Mouse (Mus musculus) small intestine, adult 2 months (tissue): ENCODE measurements around the gene Zfp385a. TPM values are rescaled to one million over a fixed set of nuclear protein-coding genes. Genes with fewer than 3 reads are reported as not detected.

ENCODE experiments used
- H3K27ac ChIP-seq: fragments of 200-500 bp; 2 replicates; pipeline ENCODE4 v1.5.1; 2012; ENCODE audit warnings: low read depth, low read length, control low read depth, inconsistent platforms; ENCODE audit not compliant: insufficient read depth
- H3K27me3 ChIP-seq: fragments of 200-500 bp; 2 replicates; pipeline ENCODE4 v1.6.1; 2012; ENCODE audit warnings: mild to moderate bottlenecking, moderate library complexity, low read length, inconsistent platforms; ENCODE audit not compliant: control insufficient read depth, insufficient read depth
- H3K36me3 ChIP-seq: fragments of 200-500 bp; 2 replicates; pipeline ENCODE4 v1.6.1; 2012; ENCODE audit warnings: mild to moderate bottlenecking, low read length, control low read depth, inconsistent platforms; ENCODE audit not compliant: control insufficient read depth, insufficient read depth
- H3K4me1 ChIP-seq: fragments of 200-500 bp; 2 replicates; pipeline ENCODE4 v1.6.1; 2012; ENCODE audit warnings: low read length, inconsistent platforms, mixed read lengths; ENCODE audit not compliant: control insufficient read depth, insufficient read depth, insufficient read length
- H3K4me3 ChIP-seq: fragments of 200-500 bp; 2 replicates; pipeline ENCODE4 v1.5.1; 2012; ENCODE audit warnings: low read depth, mild to moderate bottlenecking, control low read depth, inconsistent platforms, low read length, moderate library complexity
- CTCF ChIP-seq: fragments of 200-500 bp; IDR thresholded peaks from 2 replicates; pipeline ENCODE4 v1.5.1; 2012; ENCODE audit warnings: low read depth, mild to moderate bottlenecking, control low read depth, inconsistent platforms, low read length, moderate library complexity, mixed read lengths; ENCODE audit not compliant: insufficient replicate concordance, insufficient read length; ENCODE audit errors: extremely low read depth
- POLR2A ChIP-seq: fragments of 200-500 bp; IDR thresholded peaks from 2 replicates; pipeline ENCODE4 v1.6.1; 2012; ENCODE audit warnings: low read depth, mild to moderate bottlenecking, control low read depth, inconsistent platforms, low read length, moderate library complexity
- WGBS: fragments of 180-500 bp; shearing (Covaris S2); methylation state at CpG from one replicate; pipeline ENCODE4 v1.1.7; 2018; 5-methylcytosine and 5-hydroxymethylcytosine counted together
- polyA plus RNA-seq: library from polyadenylated mRNA; depleted of rRNA; stranded (reverse); fragments of >200 nt; gene quantifications from 2 replicates; pipeline ENCODE4 v1.2.3, GENCODE M21; 2012

The Zfp385a gene
- polyA plus RNA-seq, 1 experiment = 7.5 TPM

DNA sequence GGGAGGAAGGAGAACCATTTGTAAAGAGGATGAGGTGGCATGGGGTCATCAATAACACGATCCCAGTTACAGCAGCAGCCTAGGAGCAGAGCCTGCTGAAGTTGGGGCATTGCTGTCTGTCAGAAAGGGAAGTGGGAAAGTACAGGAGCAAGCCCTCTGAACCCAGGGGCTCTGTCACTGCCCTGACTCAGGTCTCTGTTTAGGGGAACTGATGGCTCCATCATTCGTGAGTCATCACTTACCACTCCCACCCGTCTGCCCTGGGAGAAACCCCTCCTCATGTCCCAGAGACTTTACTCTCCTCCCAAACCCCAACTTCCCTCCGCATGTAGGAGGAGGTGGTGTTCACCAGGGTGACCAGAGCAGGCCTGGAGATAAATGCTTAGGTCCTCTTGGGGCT is 30.6 kb upstream of the Zfp385a start:
- H3K36me3 ChIP-seq = no peaks in the 10 kb centered on the region
- 47% methylated on average over 4 of the region's 4 CpGs for WGBS
- H3K4me3 ChIP-seq = no peak overlapping the region
- TF ChIP-seq POLR2A (no peak), CTCF (no peak)
- H3K4me1 ChIP-seq = peaks cover 3% of the 10 kb centered on the region; the same call in 1 of the 2 replicates
- no peak overlapping the region for H3K27ac ChIP-seq
- 0 out of 2 replicates have a peak, but pooled peaks cover 6% of the 10 kb centered on the region for H3K27me3 ChIP-seq

DNA sequence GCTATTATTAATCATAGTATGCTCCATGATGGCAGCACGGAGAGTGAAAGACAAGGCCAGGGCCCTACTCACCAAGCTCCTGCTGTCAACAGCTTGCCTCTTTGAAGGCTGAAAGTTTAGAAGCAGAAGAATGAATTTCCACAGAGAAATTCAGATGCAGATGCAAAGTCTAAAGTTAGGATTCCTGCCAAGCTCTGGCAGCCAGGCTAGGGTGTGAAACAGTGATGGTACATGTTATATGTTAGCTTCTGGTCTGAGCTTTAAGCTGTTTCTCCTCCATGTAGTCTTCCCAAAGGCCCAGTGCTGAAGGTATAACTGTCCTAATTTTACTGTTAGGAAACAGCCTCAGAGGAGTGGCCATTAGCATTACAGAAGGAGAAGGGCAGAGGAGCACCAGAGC is 29.2 kb upstream of the Zfp385a start:
- WGBS = 89% methylated on average over 1 of the region's 1 CpGs
- Histone ChIP-seq H3K27me3 (0 out of 2 replicates have a peak, but pooled peaks cover 6% of the 10 kb centered on the region), H3K4me1 (peaks cover 6% of the 10 kb centered on the region; the same call in 1 of the 2 replicates), H3K27ac (no peak overlapping the region), H3K36me3 (no peaks in the 10 kb centered on the region), H3K4me3 (no peak overlapping the region)
- TF ChIP-seq CTCF (no peak), POLR2A (no peak)

DNA sequence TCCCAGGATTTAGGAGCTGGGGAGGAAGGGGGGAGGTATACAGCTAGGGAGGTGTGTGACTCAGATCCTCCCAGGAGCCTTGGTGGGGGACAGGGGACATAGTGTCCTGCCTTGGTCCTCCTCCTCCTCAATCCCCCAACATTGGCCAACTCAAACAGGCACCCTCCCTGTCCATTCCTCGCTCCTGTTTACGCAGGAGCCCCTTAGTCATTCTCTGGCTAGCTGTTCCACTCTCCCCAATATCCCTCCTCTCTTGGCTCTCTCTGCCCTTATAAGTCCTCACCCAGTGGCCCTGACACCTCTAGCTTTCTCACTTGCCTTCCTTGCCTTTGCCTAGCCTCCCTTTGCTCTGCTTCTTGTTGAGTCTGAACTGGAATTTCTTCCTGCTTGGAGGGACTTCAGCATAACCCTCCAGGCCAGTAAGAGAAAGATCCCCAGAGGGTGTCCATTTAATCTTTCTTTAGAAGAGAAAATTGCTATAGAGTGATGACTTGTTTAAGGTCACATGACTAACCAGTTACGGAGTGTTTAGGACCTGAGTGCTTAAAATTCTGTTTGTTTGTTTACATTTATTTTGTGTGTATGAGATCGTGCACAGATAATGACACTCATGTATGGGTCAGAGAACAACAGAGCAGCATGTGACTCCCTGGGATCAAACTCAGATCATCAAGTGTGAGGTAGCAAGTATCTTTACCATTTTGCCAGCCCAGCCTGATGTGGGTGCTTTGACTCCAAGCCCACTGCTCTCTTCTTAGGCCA is 28.5 kb upstream of the Zfp385a start:
- Histone ChIP-seq H3K4me3 (no peak overlapping the region), H3K27me3 (0 out of 2 replicates have a peak, but pooled peaks cover 6% of the 10 kb centered on the region), H3K27ac (0 out of 2 replicates have a peak overlapping the region, but pooled peaks have one; percentile 1), H3K36me3 (no peaks in the 10 kb centered on the region), H3K4me1 (peaks cover 6% of the 10 kb centered on the region)
- TF ChIP-seq CTCF (no peak), POLR2A (no peak)
- 82% methylated on average over 4 of the region's 4 CpGs for WGBS

DNA sequence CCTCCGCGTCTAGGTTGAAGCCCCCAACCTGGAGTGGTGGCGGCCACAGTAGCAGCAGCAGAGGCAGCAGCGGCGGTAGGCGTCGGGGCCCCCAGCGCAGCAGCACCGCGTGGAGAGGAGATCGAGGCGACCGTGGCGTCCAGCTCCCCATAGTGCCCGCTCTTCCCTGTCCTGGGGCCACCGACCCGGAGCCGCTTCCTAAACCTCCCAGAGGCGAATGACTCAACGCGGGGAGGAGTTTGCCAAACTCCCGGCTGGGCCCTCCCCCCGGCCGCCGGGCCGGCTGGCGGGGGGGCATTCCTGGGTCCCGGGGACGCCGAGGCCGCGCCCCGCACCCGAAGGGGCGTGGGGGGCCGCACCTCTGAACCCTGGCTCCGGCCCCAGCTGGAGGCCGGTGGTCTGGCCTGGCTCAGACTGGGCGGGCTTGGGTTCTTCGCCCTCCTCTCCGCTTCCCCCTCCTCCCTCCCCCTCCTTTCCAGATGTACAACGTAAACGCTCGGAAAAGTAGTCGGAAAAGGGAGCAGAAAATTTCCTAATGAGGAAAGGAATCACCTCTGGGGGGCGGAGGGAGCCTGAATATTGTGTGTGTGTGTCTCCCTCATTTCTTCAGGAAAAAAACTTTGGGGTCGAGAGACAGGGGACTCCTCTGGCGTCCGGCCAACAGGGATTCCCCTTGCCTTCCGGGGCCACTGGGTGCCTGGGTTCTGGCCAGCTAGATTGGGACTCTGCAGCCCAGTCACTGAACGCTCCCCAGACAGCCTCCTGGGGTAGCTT is 26.7 kb upstream of the Zfp385a start, which contains the start of gene Itga5:
Itga5 (minus strand) TSS at position 388 of the 774 bp plus-strand sequence.
- H3K4me3 ChIP-seq = peak within 1 kb of the TSS; percentile 74
- peak; percentile 80; the same call in 1 of the 2 replicates for TF ChIP-seq POLR2A
- TF ChIP-seq CTCF = no peak
- H3K27ac ChIP-seq = peak within 1 kb of the TSS; percentile 59
- H3K27me3 ChIP-seq = 0 out of 2 replicates have a peak, but pooled peaks cover 6% of the 10 kb centered on the region
- peaks cover 6% of the 10 kb centered on the region for H3K4me1 ChIP-seq
- H3K36me3 ChIP-seq = no peaks in the 10 kb centered on the region
- WGBS = under 1% methylated on average over 51 of the region's 51 CpGs

DNA sequence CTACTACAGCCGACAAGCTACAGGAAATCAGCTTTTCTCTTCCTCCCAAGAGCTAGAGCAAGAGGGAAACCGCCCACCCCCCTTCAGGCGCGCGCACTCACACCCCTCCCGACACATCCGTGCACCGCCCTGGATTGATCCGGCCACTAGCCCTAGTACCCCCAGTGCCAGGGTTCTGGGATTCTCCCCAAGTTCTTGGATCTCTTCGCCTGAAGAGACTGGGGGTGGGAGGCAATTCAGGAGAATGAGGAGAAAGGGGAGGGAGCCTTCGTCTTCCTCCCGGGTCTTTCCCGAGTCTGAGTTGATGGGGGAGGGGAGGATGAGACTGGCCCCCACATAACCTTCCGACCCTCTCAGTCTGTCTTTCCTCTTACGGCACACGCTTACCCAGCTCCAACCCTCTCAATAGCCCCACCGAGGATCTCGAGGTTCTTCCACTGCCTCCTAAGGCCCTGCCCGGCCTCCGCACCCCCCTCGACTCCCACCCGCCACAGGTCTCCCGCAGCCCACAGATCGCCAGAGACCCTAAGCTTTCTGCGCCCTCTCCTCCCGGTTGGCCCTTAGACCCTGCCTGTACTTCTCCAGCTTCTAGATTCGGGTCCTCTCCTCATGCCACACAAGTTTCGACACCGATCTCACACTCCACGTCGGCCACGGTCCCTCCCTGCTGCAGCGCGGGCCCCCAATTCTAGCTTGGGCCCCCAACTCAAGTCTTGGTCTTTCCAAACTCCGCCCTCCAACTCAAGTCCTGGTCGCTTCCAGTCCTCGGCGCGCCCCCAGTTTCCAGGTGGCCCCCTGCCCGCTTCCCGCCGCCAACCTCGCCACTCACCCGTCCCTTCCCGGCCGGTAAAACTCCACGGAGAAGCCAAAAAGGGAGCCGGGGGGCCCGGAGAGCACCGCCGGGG is 25.8 kb upstream of the Zfp385a start:
- Histone ChIP-seq H3K4me3 (peak overlapping the region; percentile 74), H3K4me1 (peaks cover 8% of the 10 kb centered on the region), H3K36me3 (no peaks in the 10 kb centered on the region), H3K27ac (peak overlapping the region; percentile 59), H3K27me3 (0 out of 2 replicates have a peak, but pooled peaks cover 6% of the 10 kb centered on the region)
- WGBS = 12% methylated on average over 51 of the region's 51 CpGs
- TF ChIP-seq CTCF = no peak
- no peak for TF ChIP-seq POLR2A

DNA sequence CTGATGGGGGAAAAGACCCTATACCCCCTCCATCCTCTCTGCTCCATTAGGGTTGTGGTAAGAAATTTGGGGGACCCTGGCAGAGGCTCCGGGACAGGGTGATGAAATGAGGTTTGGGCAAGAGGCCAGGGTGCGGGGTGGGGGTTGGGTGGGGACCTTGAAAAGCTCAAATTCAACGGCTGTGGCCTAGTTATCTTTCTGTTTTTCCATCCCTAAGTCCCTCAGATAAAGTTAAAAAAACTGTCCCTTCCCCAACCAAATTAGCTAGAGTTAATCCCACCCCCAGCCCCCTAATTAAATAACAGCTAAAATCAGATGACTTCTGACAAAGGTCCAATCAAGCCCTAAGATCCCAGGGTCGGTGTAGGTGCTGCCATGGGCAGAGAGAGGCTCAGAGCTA is 24.9 kb upstream of the Zfp385a start:
- no peak overlapping the region for H3K4me3 ChIP-seq
- TF ChIP-seq CTCF = no peak
- TF ChIP-seq POLR2A = no peak
- H3K27me3 ChIP-seq = 0 out of 2 replicates have a peak, but pooled peaks cover 6% of the 10 kb centered on the region
- 47% methylated on average over 4 of the region's 4 CpGs for WGBS
- peaks cover 8% of the 10 kb centered on the region for H3K4me1 ChIP-seq
- no peaks in the 10 kb centered on the region for H3K36me3 ChIP-seq
- H3K27ac ChIP-seq = 0 out of 2 replicates have a peak overlapping the region, but pooled peaks have one; percentile 59
